Comparison of ENCODE assay signal across 13 mouse cellular contexts in the genomic region with DNA sequence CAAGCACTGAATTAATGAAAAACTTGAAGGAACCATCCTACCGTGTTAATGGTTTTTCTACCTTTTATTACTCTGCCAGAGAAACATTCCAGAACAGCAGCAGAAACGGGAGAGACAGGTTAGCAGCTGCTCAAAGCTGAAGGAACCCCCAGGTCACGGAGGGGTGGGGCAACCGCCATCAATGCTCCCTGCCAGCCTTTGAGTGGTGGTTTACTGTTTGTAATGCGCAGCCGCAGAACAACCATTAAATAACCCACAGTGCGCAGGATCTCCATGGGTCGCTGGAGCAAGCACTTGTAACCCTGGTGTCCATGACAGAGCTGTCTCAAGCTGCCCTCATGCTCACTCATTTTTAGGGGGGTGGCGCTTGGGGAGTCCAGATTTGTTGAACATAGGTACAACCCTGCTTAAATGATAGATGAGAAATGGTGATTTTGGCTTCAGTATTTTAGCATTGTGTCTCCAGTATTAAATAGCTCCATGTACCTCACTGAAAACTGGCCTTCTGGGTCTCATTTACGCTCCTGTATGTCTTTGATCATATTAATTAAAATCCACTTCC.
DNase-seq lines count a peak whose midpoint lies in the region; ATAC-seq and TF ChIP-seq lines count a peak whose summit lies in the region.
"Had no signal": no experiment of that assay in that cellular context is flagged by ENCODE, and none has a peak within 500 bp of the region (broad histone marks: within the 10 kb centered on the region; RNA-seq: fewer than 3 reads in every experiment).

No protein-coding gene starts in this region.

- H3K9ac ChIP-seq in hindbrain, embryonic 11.5 days (ENCODE audit: low read depth, low read length): no peak overlapping the region
- H3K9ac ChIP-seq in kidney, embryonic 15.5 days: no peak overlapping the region
- no peak overlapping the region for H3K9ac ChIP-seq in midbrain, embryonic 12.5 days (replicated peaks)
- H3K9ac ChIP-seq in intestine, embryonic 16.5 days (ENCODE audit: low read depth, low read length): no peak overlapping the region
- H3K9ac ChIP-seq: forebrain, embryonic 13.5 days had no signal

- no peak overlapping the region for H3K27ac ChIP-seq in hindbrain, embryonic 11.5 days (ENCODE audit: low read depth, low read length)
- H3K27ac ChIP-seq in kidney, embryonic 15.5 days: peak overlapping the region; percentile 58
- H3K27ac ChIP-seq in midbrain, embryonic 12.5 days (replicated peaks): peak overlapping the region; percentile 60; the same call in 1 of the 2 replicates
- no peak overlapping the region for H3K27ac ChIP-seq in intestine, embryonic 16.5 days (ENCODE audit: low read length)
- H3K27ac ChIP-seq: forebrain, embryonic 13.5 days had no signal

- peak; percentile 26 for DNase-seq in hindbrain, embryonic 11.5 days (ENCODE audit: low spot score)
- DNase-seq in urinary bladder, postnatal 25 days (ENCODE audit: low spot score): no peak
- no peak for DNase-seq in heart, postnatal 36 days
- DNase-seq: adrenal gland, postnatal 36 days; cerebellum, adult 18-20 months; right cerebral cortex, postnatal 4 days had no signal

- no peaks in the 10 kb centered on the region for H3K9me3 ChIP-seq in E14TG2a.4 (ENCODE audit: low read length)
- no peaks in the 10 kb centered on the region for H3K9me3 ChIP-seq in hindbrain, embryonic 11.5 days (ENCODE audit: control insufficient read depth, low read length)
- H3K9me3 ChIP-seq in kidney, embryonic 15.5 days (replicated peaks): no peaks in the 10 kb centered on the region
- H3K9me3 ChIP-seq in midbrain, embryonic 12.5 days: no peaks in the 10 kb centered on the region
- no peaks in the 10 kb centered on the region for H3K9me3 ChIP-seq in intestine, embryonic 16.5 days (ENCODE audit: control insufficient read depth, low read length)
- H3K9me3 ChIP-seq: forebrain, embryonic 13.5 days had no signal

- H3K27me3 ChIP-seq in E14TG2a.4 (ENCODE audit: insufficient read depth, low read length): 0 out of 2 replicates have a peak, but pooled peaks cover 5% of the 10 kb centered on the region
- H3K27me3 ChIP-seq in hindbrain, embryonic 11.5 days (ENCODE audit: control insufficient read depth, insufficient read depth, low read length): no peaks in the 10 kb centered on the region
- no peaks in the 10 kb centered on the region for H3K27me3 ChIP-seq in kidney, embryonic 15.5 days
- H3K27me3 ChIP-seq in midbrain, embryonic 12.5 days: no peaks in the 10 kb centered on the region
- H3K27me3 ChIP-seq in intestine, embryonic 16.5 days (replicated peaks; ENCODE audit: control insufficient read depth, insufficient read depth, low read length): no peaks in the 10 kb centered on the region
- H3K27me3 ChIP-seq: forebrain, embryonic 13.5 days; Patski had no signal

- intact Hi-C loops in heart, postnatal 36 days (cut with DNase I): loop anchor here (5.0 kb wide), 2 partner anchors 40 to 120 kb away; no protein-coding TSS in a partner anchor

- no peak for ATAC-seq in hindbrain, embryonic 11.5 days (ENCODE audit: low FRiP score)
- peak; percentile 61 for ATAC-seq in kidney, embryonic 15.5 days (replicated peaks; ENCODE audit: low FRiP score)
- no peak for ATAC-seq in midbrain, embryonic 12.5 days (ENCODE audit: low FRiP score, low read depth)
- ATAC-seq in megakaryocyte-erythroid progenitor cell, adult 5-6 weeks (replicated peaks; ENCODE audit: low FRiP score, low TSS enrichment, poor library complexity, severe bottlenecking): no peak
- no peak for ATAC-seq in intestine, embryonic 16.5 days
- ATAC-seq: forebrain, embryonic 13.5 days; Patski had no signal

- 0 out of 2 replicates have a peak overlapping the region, but pooled peaks have one; percentile 3 for H3K4me3 ChIP-seq in E14TG2a.4 (replicated peaks; ENCODE audit: low read length)
- H3K4me3 ChIP-seq in hindbrain, embryonic 11.5 days (ENCODE audit: low read depth, low read length): no peak overlapping the region
- no peak overlapping the region for H3K4me3 ChIP-seq in kidney, embryonic 15.5 days (replicated peaks)
- H3K4me3 ChIP-seq in midbrain, embryonic 12.5 days: no peak overlapping the region
- no peak overlapping the region for H3K4me3 ChIP-seq in intestine, embryonic 16.5 days (ENCODE audit: low read length)
- H3K4me3 ChIP-seq: forebrain, embryonic 13.5 days had no signal

- H3K36me3 ChIP-seq in E14TG2a.4 (ENCODE audit: insufficient read depth, low read length): no peaks in the 10 kb centered on the region
- no peaks in the 10 kb centered on the region for H3K36me3 ChIP-seq in hindbrain, embryonic 11.5 days (ENCODE audit: control insufficient read depth, insufficient read depth, low read length)
- H3K36me3 ChIP-seq in kidney, embryonic 15.5 days: no peaks in the 10 kb centered on the region
- H3K36me3 ChIP-seq in midbrain, embryonic 12.5 days: no peaks in the 10 kb centered on the region
- no peaks in the 10 kb centered on the region for H3K36me3 ChIP-seq in intestine, embryonic 16.5 days (ENCODE audit: control insufficient read depth, insufficient read depth, low read length)

- no peak for TF ChIP-seq CTCF in E14TG2a.4 (conservative IDR thresholded peaks at IDR 0.05; ENCODE audit: low read length)

- WGBS in hindbrain, embryonic 11.5 days: 61% methylated on average over 10 of the region's 10 CpGs
- WGBS in kidney, embryonic 15.5 days: 33% methylated on average over 10 of the region's 10 CpGs
- 72% methylated on average over 10 of the region's 10 CpGs for WGBS in midbrain, embryonic 12.5 days
- 62% methylated on average over 10 of the region's 10 CpGs for WGBS in intestine, embryonic 16.5 days

- peaks cover 54% of the 10 kb centered on the region for H3K4me1 ChIP-seq in E14TG2a.4 (replicated peaks; ENCODE audit: low read depth, low read length)
- H3K4me1 ChIP-seq in hindbrain, embryonic 11.5 days (replicated peaks; ENCODE audit: control insufficient read depth, insufficient read depth, low read length): peaks cover 2% of the 10 kb centered on the region; the same call in 1 of the 2 replicates
- H3K4me1 ChIP-seq in kidney, embryonic 15.5 days: peaks cover 39% of the 10 kb centered on the region
- peaks cover 19% of the 10 kb centered on the region for H3K4me1 ChIP-seq in midbrain, embryonic 12.5 days
- peaks cover 12% of the 10 kb centered on the region for H3K4me1 ChIP-seq in intestine, embryonic 16.5 days (ENCODE audit: control insufficient read depth, insufficient read depth, low read length)

- H3K4me2 ChIP-seq in hindbrain, embryonic 11.5 days (replicated peaks; ENCODE audit: low read depth, low read length): no peak overlapping the region
- H3K4me2 ChIP-seq in kidney, embryonic 15.5 days: peak overlapping the region; percentile 42
- no peak overlapping the region for H3K4me2 ChIP-seq in midbrain, embryonic 12.5 days (replicated peaks)
- H3K4me2 ChIP-seq in intestine, embryonic 16.5 days (ENCODE audit: low read depth, low read length): no peak overlapping the region
- H3K4me2 ChIP-seq: forebrain, embryonic 13.5 days had no signal

Comparison
In these comparisons a context has a peak if more than half of its experiments do, and no peak if none do; other contexts are left out.
1. H3K27ac ChIP-seq: peak in kidney, embryonic 15.5 days (single experiment) and midbrain, embryonic 12.5 days (single experiment); none in hindbrain, embryonic 11.5 days (single experiment) and intestine, embryonic 16.5 days (single experiment).